Mouse (Mus musculus) layer of hippocampus, postnatal 10 days (tissue): Measurements from ENCODE around the gene Gdpgp1. TPM values are rescaled to one million over a fixed set of nuclear protein-coding genes. Genes with fewer than 3 reads are reported as not detected.

Experiments
- DNase-seq, 2 experiments: peaks; one replicate each; pipeline ENCODE4 v3.0.0; 2021; ENCODE audit warnings: low spot score in 2 of 2
- total RNA-seq, 2 experiments: library from RNA; stranded (reverse); gene quantifications; 2 replicates each; pipeline ENCODE4 v1.2.3; 2021

Gdpgp1 gene
- total RNA-seq, 2 experiments from 2014 or later, result 6.4 to 6.7 TPM

DNA sequence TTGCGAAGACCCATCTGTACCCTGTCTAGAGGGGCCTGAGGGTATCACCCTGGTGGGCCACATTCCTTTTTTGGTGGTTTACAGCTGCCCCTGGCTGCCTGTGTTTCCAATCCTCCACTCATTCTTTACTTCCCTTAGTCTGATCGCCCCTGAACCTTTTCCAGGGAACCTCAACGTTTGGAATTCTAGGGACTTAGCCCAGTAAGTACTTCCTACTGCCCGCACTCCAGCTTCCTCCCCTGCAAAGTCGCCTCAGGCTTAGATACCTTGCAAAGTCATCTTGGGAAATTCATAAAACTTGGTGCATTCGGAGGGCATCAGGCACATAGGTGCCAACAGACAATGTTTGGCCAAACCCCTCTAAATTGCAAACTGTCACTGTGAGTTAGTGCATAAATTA lies 33.4 kb upstream of the Gdpgp1 start:
- no peak for DNase-seq

DNA sequence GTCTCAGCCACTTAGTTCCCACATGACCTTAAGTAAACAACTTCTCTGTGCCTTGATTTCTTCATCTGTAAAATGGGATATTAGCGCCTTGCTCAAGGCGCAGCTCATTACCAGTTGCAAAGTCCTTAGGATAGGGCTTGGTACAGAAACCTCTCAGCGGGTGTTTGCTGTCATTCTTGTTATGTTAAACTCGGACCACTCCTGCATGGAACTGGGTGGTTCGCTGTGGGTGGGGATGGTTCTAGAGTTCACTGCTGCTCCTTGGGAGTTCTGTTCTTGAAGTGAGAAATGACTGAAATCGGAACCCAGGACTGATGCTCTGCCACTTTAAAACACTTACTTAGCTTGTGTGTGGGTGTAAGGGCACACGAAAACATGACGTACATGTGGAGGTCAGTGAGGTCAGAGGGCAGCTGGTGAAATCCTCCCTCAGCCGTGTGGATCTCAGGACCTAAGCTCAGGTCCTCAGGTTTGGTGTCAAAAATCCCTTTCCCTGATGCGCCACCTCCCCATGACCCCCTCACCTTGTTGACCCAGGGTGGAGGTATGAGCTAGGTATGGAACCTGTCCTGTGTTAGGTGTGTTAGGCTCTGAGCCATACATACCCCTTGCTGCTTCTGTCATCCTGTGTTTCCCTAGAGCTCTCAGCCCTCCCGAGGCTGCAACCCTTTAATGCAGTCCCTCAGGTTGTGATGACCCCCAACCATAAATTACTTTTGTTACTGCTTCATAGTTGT lies 32.6 kb upstream of the Gdpgp1 start:
- DNase-seq, result no peak

DNA sequence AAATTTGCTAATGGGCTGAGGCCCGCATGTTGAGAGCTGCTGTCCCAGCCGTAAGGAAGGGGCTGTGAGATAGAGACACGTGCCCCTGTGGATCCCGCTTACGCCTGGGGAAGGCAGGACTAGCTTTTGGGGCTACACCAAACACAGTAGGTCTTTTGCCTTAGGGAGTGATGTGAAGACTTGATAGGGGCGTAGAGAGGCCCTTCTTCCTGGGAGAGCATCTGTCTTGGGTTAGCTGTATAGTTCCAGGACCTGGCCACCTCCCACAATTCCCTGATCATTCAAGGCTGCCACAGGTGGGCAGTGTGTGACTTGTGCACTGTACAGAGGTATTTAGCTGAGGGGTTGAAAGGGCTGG lies 32.1 kb upstream of the Gdpgp1 start:
- DNase-seq, result no peak

DNA sequence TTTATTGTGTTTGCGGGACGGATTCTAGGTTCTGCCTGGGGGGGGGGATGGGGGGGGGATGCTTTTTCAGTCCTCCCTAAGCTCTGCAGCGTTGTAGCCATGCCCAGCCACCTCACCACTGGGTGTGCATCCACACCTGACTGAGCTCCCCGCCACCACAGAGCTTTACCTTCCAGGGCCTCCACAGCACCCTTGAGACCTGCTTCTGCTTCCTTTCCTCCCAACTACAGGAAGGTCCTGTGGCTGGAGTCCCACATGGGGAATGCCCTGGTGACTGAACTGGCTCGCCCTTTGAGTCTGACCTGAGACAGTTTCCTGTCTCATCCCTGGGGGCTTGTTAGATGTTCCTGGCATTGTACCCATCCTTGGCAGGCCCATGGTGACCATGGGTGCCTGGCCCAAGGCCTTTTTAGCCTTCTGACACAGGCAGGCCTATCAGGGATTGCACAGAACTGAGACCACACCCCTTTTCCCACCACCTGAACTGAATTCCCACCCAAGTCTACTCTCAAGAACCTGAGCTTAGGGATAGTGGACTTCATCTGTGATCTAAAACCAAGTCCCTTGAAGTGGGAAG lies 31.6 kb upstream of the Gdpgp1 start:
- DNase-seq, result no peak

DNA sequence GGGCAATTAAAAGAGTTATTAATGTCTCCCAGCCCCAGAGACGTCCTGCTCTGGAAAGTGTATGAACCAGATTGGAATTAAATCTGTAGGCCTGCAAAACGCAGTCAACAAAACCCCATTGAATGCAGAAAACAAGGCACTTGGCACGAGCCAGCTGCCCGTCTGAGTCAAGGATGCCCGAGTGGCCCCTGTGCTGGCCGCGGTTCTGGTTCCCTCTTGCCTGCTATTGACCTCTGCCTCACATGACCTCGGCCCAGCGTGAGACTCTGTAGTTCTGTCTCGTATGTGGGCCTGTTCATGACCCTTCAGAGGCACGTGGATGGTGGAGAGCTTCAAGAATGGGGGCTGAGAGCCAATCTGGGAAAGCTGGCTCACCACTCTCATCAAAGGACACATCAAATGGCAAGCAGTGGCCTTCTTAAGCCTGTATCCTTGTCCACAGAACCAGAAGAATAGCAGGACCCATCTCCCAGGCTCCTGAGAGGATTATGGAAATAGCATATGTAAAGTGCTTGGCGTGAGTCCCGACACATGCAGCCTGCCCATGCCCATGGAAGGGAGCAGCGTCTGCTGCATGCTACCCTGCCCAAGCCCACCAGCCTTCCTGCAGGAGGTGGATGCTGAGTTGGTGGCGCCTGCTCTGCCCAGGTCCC lies 30.7 kb upstream of the Gdpgp1 start:
- no peak for DNase-seq

DNA sequence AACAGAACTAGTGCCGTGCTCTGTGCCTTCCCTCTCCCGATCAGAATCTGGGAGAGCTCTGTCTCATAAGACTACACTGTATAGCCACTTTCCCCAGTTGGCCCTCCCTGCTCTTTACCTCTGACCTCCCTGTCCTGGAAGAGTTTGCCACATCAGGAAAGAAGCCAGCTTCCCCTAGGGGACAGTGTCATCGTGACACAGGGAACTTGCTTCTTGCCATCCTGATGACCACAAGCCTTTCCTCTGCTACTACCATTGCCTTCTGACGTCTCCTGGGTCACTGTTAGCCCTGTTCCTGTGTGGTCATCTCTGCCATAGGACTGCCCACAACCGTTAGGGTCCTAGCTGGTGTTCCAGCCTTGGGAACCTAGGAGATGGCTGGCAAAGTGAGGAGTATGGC lies 29.7 kb upstream of the Gdpgp1 start:
- no peak for DNase-seq

DNA sequence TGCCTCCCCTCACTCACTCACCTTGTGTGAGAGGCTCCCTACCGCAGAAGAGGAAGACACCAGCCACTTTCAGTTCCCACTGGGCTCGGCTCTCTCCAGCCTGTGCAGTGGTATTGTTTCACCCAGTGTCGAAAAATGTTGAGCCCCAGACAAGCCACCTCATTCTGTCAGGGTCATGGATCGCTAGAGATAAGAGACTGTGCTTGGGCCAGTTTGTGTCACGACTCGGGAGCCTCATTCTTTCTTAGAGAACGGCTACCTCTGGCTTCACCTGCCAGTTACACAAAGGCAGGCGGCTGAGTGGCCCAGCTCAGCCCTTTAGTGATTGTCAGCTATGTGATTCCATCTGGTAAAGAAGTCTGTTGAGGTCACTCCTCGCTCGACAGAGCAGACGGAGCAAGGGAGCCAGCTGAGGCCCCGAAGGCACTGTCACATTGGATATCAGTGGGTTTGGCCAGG lies 29.0 kb upstream of the Gdpgp1 start:
- DNase-seq, result no peak

DNA sequence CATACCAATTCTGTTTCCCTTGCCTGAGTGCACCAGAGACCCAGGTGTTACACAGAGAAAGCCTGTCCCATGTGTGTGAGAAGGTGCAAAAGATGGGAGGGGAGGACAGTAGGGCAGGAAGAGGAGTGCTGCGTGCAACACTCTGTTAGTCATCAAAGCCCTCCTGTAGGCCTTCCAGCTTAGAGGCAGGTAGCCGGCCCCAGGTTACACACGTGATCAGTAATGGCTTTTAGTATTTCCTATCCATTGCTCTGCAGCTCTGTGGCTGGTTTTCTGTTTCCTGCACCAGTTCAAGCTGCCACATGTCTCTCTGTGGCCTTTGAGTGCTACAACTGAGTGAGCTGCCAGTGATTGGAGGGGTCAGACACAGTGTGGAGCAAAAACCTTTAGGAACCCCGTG lies 28.3 kb upstream of the Gdpgp1 start:
- DNase-seq, result no peak

DNA sequence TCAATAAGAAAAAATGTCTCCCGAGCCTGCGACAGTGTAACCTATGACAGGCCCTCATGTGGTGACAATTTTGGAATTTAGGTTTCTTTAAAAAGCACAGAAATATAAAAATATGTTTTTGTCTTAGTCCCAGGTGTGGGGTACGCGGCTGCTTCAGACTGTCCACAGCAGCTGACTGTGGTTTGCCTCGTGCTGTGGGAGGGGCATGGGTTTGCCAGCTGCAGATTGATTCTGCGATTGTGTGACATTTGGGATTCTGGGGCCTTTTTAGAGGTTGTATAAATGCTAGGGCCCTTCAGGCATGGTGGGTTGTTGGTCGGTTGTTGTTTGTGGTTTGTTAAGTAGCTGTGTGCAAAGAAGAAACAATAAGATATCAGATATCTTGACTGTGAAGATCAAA lies 27.7 kb upstream of the Gdpgp1 start:
- DNase-seq, result no peak

DNA sequence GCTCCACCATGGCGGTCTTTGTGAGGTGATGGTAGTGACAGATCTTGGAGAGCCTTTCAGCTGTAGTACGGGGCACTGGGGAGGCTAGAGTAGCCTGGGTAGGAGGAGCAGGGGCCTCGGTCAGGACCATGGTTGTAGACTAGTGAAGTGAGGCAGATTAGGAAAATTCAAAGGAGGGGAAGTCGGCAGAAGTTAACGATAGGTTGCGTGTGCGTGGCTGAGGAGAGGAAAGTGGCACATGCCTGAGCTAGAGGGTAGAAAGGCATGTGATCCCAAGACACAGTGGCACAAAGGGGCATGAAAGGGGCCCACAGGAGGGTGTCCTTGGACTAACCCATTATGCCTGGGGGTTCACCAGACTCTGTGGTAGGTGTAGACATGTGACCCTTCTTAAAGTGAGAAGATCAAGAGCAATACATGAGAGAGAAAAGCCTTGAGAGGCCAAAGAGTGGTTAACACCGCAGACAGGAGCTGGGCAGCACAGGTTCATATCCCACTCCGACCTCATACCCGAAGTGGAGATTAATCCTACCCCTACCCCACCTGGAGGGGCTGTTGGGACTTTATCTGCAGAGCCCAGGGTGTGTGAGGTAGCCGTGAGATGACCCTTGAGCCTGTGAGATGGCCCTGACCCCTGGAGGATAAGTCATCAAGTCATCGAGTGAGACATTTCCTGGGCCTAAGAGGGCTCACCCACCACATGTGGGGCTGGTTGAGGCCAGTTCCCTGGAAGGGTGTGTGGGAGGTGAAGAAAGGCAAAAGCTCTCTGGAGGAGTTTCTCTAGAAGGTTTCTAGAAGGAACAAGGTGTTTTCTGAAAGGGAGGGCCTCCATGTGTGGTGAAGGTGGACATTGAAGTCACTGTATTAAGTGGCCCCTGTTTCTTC lies 26.7 kb upstream of the Gdpgp1 start:
- DNase-seq, result no peak

DNA sequence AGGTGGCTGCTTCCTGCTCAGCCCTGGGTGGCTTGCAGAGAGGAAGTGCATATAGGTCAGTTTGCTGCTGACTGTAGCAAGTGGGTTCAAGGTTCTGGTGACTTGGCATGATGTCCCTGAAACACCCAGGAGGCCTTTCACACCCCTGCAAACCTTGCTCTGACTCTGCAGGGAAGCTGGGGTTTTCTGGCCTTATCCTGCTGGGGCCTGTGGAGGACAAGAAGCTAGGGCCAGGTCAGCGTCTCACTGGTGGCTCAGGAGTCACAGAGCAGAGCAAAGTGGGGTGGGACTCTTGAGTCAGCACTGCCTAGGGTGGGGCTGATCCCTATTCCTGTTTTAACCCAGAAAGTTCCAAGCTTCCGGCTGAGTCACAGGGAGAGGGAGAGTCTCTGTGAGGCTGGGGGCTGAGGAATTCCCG lies 25.3 kb upstream of the Gdpgp1 start:
- no peak for DNase-seq

DNA sequence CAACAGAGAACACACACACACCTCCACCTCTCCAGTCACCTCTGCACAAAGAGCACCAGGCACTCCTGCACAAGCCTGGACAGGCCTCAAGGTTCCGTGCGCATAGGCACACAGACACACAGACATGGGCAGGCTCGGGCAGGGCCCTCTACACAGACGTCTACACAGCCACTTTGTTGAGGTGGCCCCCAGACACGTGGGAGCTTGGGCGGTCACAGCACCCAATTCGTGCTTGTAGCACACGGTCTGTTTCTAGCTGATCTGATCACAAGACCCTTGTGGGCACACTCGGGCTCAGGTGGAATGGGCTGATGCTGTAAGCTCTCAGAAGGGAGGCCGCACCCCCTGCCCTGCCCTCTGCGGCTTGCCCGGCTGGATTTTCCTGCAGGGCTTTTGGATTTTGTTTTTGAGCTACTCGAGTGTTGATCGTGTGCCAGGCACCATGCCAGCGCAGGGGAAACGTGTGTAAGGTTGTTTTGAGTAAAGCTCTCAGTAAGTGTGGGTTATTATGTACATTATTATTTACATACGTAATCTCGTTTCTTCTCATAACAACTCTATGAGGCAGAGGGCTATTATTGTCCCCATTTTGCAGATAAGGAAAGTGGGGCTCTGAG lies 24.5 kb upstream of the Gdpgp1 start:
- DNase-seq, result no peak

DNA sequence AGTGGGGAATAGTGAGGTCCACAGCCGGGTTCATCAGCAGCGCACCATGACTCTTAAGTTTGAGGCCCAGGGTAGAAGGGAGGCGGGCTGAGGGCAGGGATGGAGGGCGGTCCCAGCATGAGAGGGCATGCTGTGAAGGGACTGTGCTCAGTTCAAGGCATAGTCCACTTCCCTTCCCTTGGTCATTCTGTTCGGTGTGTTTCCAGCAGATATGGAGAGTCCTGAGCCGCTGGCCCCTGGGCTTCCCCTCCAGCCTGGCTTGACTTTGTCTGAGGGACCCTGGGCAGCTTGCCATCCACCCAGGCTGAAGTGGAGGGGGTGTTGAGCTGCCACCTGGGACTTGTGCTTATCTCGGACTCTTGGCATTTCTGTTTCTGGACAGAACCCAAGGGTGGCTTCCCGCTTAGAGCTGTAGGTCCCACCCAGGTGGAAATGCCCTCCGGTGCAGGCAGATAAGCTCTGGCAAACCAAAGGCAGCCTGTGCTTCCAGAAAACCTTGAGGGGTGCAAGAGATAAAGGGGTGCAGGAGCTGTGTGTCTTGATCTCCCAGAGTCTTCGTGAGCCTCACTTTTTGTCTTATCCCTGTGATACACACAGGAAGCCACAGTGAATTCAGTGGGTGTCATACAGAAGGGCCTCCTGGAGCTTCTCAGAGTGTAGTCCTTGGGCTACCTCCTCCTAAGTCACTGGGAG lies 23.8 kb upstream of the Gdpgp1 start:
- DNase-seq, result no peak

DNA sequence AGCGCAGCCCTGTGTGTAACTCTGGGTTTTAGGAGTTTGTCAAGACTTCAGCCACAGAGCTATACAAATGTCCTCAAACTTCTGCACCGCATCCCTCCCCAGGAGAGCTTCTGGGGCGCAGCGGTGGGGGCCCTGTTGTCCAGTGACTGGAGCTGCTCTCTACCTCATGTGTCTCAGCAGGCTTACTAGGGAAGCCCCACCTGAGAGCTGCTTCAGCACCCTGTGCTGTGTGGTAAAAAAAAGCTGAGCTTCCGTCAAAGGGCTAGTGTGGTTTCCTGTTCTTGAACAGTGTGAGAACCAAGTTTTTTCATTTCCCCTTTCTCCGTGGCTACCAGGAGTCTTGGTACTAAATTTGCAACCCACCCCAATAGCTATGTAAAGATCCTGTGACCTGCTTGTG lies 23.0 kb upstream of the Gdpgp1 start:
- no peak for DNase-seq

DNA sequence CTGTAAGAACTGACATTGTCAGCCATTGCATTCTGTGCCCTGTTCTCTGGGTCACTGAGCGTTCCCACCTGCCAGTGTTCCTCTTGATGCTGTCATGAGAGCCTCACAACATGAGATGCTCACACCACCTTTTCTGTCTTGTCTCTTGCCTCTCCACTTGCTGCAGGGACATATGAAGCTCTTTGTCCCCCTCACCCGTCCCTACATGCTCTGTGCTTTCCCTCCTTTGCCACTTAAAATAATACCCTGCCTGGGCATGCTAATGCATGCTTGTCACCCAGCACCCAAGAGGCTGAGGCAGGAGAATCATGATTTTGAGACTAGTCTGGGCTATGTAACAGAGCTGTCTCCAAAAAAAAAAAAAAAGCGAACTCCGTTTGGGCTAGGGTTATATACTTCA lies 21.7 kb upstream of the Gdpgp1 start:
- no peak for DNase-seq

DNA sequence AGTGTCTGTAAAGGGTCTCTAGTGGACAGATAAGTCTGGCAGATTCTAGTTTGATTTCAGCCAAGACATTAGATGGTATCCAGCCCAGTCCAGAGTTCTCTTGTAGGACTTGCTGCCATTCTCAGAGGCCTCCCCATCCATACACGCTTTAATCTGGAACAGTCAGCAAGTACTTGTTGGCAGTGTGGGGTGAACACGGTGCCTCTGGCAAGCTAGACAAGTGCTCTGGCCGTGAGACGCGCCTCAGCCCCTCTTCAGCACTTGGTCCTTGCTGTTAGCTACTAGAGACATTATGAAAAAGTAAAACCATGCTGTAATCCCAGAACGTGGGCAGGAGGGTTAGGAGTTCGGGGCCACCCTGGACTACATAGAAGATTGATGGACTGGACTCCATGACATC lies 19.1 kb upstream of the Gdpgp1 start:
- no peak for DNase-seq

DNA sequence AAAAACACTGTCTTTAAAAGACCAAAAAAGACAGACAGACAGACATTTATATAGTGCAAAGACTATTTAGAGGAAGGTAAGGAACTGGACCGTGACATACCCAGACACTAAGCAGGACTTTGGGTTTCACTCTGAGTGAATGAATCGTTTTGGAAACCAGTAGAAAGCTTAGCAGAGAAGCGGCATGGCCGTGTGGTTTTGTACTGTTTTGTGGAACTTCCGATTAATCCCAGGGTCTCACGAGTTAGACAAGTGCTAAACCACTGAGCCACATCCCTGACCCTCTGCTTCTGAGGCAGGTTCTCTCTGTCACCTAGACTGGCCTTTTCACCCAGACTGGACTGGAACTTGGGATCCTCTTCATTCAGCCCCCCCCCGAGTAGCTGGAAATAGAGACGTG lies 18.2 kb upstream of the Gdpgp1 start:
- no peak for DNase-seq

DNA sequence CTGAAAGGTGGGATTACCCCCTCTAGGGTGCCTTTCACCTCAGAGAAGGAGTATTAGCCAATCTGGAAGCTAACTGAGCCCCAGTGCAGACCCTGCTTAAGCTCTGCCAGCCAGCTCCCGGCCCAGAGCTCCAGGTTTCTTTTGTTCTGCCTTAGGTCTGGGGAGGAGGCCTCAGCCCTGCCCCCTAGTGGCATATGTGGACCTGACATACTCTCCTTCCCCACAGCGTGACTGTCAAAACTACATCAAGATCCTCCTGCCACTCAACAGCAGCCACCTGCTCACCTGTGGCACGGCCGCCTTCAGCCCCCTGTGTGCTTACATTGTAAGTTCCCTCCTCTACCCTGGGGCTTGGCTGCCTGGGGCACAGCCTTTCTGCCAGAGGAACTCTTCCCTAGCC lies 17.3 kb upstream of the Gdpgp1 start:
- peak; percentile 81 to 88 for DNase-seq

DNA sequence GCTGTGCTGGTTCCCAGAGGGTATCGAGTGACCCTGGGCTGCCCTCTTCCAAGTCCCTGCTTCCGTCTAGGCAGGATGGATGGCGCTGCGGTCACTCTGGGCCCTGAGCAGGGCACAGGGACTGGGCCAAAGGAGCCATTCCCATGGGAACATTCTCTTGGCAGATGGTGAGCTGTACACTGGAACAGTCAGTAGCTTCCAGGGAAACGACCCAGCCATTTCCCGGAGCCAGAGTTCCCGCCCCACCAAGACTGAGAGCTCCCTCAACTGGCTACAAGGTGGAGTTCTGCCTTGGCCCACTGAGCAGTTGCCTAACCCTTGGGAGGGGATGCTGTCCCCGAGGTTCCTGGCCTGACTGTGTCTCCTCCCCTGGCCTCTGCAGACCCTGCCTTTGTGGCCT lies 16.1 kb upstream of the Gdpgp1 start:
- peak; percentile 51 to 67 for DNase-seq

DNA sequence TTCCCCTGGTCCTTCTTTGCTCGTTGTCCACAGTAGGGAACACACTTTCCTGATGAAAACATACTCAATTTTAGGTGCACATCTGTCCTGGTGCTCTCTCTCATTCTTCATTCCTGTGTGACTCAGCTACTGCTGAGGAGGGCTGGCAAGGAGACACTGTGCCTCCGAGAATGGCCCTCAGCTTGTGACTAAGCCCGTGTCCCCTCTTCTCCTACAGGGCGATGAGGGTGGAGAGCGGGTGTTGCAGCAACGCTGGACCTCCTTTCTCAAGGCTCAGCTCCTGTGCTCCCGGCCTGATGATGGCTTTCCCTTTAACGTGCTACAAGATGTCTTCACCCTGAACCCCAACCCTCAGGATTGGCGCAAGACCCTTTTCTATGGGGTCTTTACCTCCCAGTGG lies 14.0 kb upstream of the Gdpgp1 start:
- no peak for DNase-seq
